Mouse (Mus musculus): ENCODE data around the gene Unc45b. TPM values are rescaled to one million over a fixed set of nuclear protein-coding genes. Genes with fewer than 3 reads are reported as not detected.
"Not testable (repeated sequence)": the region's sequence is repeated elsewhere in the genome, so short reads cannot be mapped to it uniquely, and the experiment has no call there.

Unc45b gene
- polyA plus RNA-seq, 1 experiment from 2014 or later, result 0.84 TPM

- no peak overlapping the region for H3K27ac ChIP-seq (replicated peaks; ENCODE audit: low read depth, low read length)
- DNase-seq (no peak), ATAC-seq (ENCODE audit: low FRiP score, low TSS enrichment) (no peak)
- no peaks in the 10 kb centered on the region for H3K9me3 ChIP-seq (ENCODE audit: control insufficient read depth, low read length)
- no peak overlapping the region for H3K4me2 ChIP-seq (ENCODE audit: low read length)
- no peak overlapping the region for H3K4me3 ChIP-seq (replicated peaks; ENCODE audit: low read depth, low read length)
- WGBS, result 33% methylated on average over 20 of the region's 20 CpGs
- no peaks in the 10 kb centered on the region for H3K4me1 ChIP-seq (ENCODE audit: control insufficient read depth, insufficient read depth, low read length)
- peaks cover 39% of the 10 kb centered on the region for H3K27me3 ChIP-seq (ENCODE audit: control insufficient read depth, insufficient read depth, low read length)
- no peak overlapping the region for H3K9ac ChIP-seq (replicated peaks; ENCODE audit: low read length)
- H3K36me3 ChIP-seq (ENCODE audit: control insufficient read depth, insufficient read depth, low read length), result no peaks in the 10 kb centered on the region
Observed at GRCm38 (mm10) chr11:82928897-82929632, 18.7 kb downstream of the Unc45b start.

- H3K9me3 ChIP-seq (ENCODE audit: control insufficient read depth, low read length), result no peaks in the 10 kb centered on the region
- no peaks in the 10 kb centered on the region for H3K36me3 ChIP-seq (ENCODE audit: control insufficient read depth, insufficient read depth, low read length)
- DNase-seq (no peak), ATAC-seq (ENCODE audit: low FRiP score, low TSS enrichment) (no peak)
- H3K4me1 ChIP-seq (ENCODE audit: control insufficient read depth, insufficient read depth, low read length), result no peaks in the 10 kb centered on the region
- peak overlapping the region; percentile 96; the same call in 1 of the 2 replicates for H3K4me2 ChIP-seq (ENCODE audit: low read length)
- H3K9ac ChIP-seq (replicated peaks; ENCODE audit: low read length), result no peak overlapping the region
- peaks cover 44% of the 10 kb centered on the region for H3K27me3 ChIP-seq (ENCODE audit: control insufficient read depth, insufficient read depth, low read length)
- no peak overlapping the region for H3K4me3 ChIP-seq (replicated peaks; ENCODE audit: low read depth, low read length)
- 44% methylated on average over 3 of the region's 3 CpGs for WGBS
- H3K27ac ChIP-seq (replicated peaks; ENCODE audit: low read depth, low read length), result no peak overlapping the region
Observed at GRCm38 (mm10) chr11:82929633-82929950, 19.2 kb downstream of the Unc45b start.

- WGBS, result 1% methylated on average over 84 of the region's 85 CpGs
- DNase-seq, result peak; percentile 42
Observed at GRCm38 (mm10) chr11:82930391-82930955, 20.1 kb downstream of the Unc45b start.

GRCm38 (mm10) chr11:82931161-82931560 lies 20.8 kb downstream of the Unc45b start:
- not testable (repeated sequence) for H3K4me1 ChIP-seq (ENCODE audit: control insufficient read depth, insufficient read depth, low read length); H3K9me3 ChIP-seq (ENCODE audit: control insufficient read depth, low read length); H3K36me3 ChIP-seq (ENCODE audit: control insufficient read depth, insufficient read depth, low read length); ATAC-seq (ENCODE audit: low FRiP score, low TSS enrichment); H3K27ac ChIP-seq (replicated peaks; ENCODE audit: low read depth, low read length)
- peak; percentile 34 for DNase-seq
- Histone ChIP-seq H3K9ac (replicated peaks; ENCODE audit: low read length) (peak overlapping the region; percentile 49; the same call in 1 of the 2 replicates), H3K27me3 (ENCODE audit: control insufficient read depth, insufficient read depth, low read length) (peaks cover 49% of the 10 kb centered on the region), H3K4me2 (ENCODE audit: low read length) (peak overlapping the region; percentile 96), H3K4me3 (replicated peaks; ENCODE audit: low read depth, low read length) (peak overlapping the region; percentile 45)
- 0% methylated on average over 61 of the region's 63 CpGs for WGBS

More at GRCm38 (mm10) chr11:82930391-82930955, 20.1 kb downstream of the Unc45b start:
- not testable (repeated sequence) for H3K9me3 ChIP-seq (ENCODE audit: control insufficient read depth, low read length); ATAC-seq (ENCODE audit: low FRiP score, low TSS enrichment); H3K27ac ChIP-seq (replicated peaks; ENCODE audit: low read depth, low read length); H3K4me1 ChIP-seq (ENCODE audit: control insufficient read depth, insufficient read depth, low read length); H3K36me3 ChIP-seq (ENCODE audit: control insufficient read depth, insufficient read depth, low read length)
- Histone ChIP-seq H3K27me3 (ENCODE audit: control insufficient read depth, insufficient read depth, low read length) (peaks cover 49% of the 10 kb centered on the region), H3K4me2 (ENCODE audit: low read length) (peak overlapping the region; percentile 96), H3K4me3 (replicated peaks; ENCODE audit: low read depth, low read length) (peak overlapping the region; percentile 45), H3K9ac (replicated peaks; ENCODE audit: low read length) (peak overlapping the region; percentile 42)

- not testable (repeated sequence) for H3K4me1 ChIP-seq (ENCODE audit: control insufficient read depth, insufficient read depth, low read length); H3K27ac ChIP-seq (replicated peaks; ENCODE audit: low read depth, low read length); ATAC-seq (ENCODE audit: low FRiP score, low TSS enrichment); H3K36me3 ChIP-seq (ENCODE audit: control insufficient read depth, insufficient read depth, low read length); H3K9me3 ChIP-seq (ENCODE audit: control insufficient read depth, low read length)
- 1% methylated on average over 116 of the region's 119 CpGs for WGBS
- Histone ChIP-seq H3K9ac (replicated peaks; ENCODE audit: low read length) (peak overlapping the region; percentile 49), H3K4me2 (ENCODE audit: low read length) (peak overlapping the region; percentile 96), H3K4me3 (replicated peaks; ENCODE audit: low read depth, low read length) (peak overlapping the region; percentile 45), H3K27me3 (ENCODE audit: control insufficient read depth, insufficient read depth, low read length) (peaks cover 49% of the 10 kb centered on the region)
- peak; percentile 29 for DNase-seq
Observed at GRCm38 (mm10) chr11:82931671-82932450, 21.5 kb downstream of the Unc45b start.

- Histone ChIP-seq H3K9ac (replicated peaks; ENCODE audit: low read length) (no peak overlapping the region), H3K4me2 (ENCODE audit: low read length) (peak overlapping the region; percentile 96), H3K9me3 (ENCODE audit: control insufficient read depth, low read length) (no peaks in the 10 kb centered on the region), H3K4me1 (ENCODE audit: control insufficient read depth, insufficient read depth, low read length) (no peaks in the 10 kb centered on the region), H3K27ac (replicated peaks; ENCODE audit: low read depth, low read length) (no peak overlapping the region), H3K27me3 (ENCODE audit: control insufficient read depth, insufficient read depth, low read length) (peaks cover 47% of the 10 kb centered on the region), H3K36me3 (ENCODE audit: control insufficient read depth, insufficient read depth, low read length) (no peaks in the 10 kb centered on the region), H3K4me3 (replicated peaks; ENCODE audit: low read depth, low read length) (peak overlapping the region; percentile 45)
- DNase-seq (no peak), ATAC-seq (ENCODE audit: low FRiP score, low TSS enrichment) (no peak)
- WGBS, result 1% methylated on average over 29 of the region's 29 CpGs
Observed at GRCm38 (mm10) chr11:82933186-82933585, 22.8 kb downstream of the Unc45b start.

GRCm38 (mm10) chr11:82943336-82943735 lies 33.0 kb downstream of the Unc45b start:
- Histone ChIP-seq H3K9me3 (ENCODE audit: control insufficient read depth, low read length) (no peaks in the 10 kb centered on the region), H3K9ac (replicated peaks; ENCODE audit: low read length) (no peak overlapping the region), H3K27ac (replicated peaks; ENCODE audit: low read depth, low read length) (no peak overlapping the region), H3K4me3 (replicated peaks; ENCODE audit: low read depth, low read length) (no peak overlapping the region), H3K4me2 (ENCODE audit: low read length) (no peak overlapping the region), H3K27me3 (ENCODE audit: control insufficient read depth, insufficient read depth, low read length) (no peaks in the 10 kb centered on the region), H3K4me1 (ENCODE audit: control insufficient read depth, insufficient read depth, low read length) (no peaks in the 10 kb centered on the region), H3K36me3 (ENCODE audit: control insufficient read depth, insufficient read depth, low read length) (no peaks in the 10 kb centered on the region)
- DNase-seq (no peak), ATAC-seq (ENCODE audit: low FRiP score, low TSS enrichment) (no peak)
- 69% methylated on average over 6 of the region's 6 CpGs for WGBS

GRCm38 (mm10) chr11:82945636-82946035 lies 35.3 kb downstream of the Unc45b start:
- no peak for DNase-seq
- 69% methylated on average over 2 of the region's 2 CpGs for WGBS
- H3K9me3 ChIP-seq (ENCODE audit: control insufficient read depth, low read length), result no peaks in the 10 kb centered on the region
- no peak overlapping the region for H3K4me2 ChIP-seq (ENCODE audit: low read length)
- no peak for ATAC-seq (ENCODE audit: low FRiP score, low TSS enrichment)
- no peak overlapping the region for H3K4me3 ChIP-seq (replicated peaks; ENCODE audit: low read depth, low read length)
- peaks cover 7% of the 10 kb centered on the region for H3K27me3 ChIP-seq (ENCODE audit: control insufficient read depth, insufficient read depth, low read length)
- no peak overlapping the region for H3K9ac ChIP-seq (replicated peaks; ENCODE audit: low read length)
- no peaks in the 10 kb centered on the region for H3K4me1 ChIP-seq (ENCODE audit: control insufficient read depth, insufficient read depth, low read length)
- H3K27ac ChIP-seq (replicated peaks; ENCODE audit: low read depth, low read length), result no peak overlapping the region
- H3K36me3 ChIP-seq (ENCODE audit: control insufficient read depth, insufficient read depth, low read length), result no peaks in the 10 kb centered on the region

Measured in midbrain, embryonic 14.5 days (tissue).